ENCODE assay signal across 9 mouse cellular contexts in genomic region chr13:37459957-37460930, GRCm38 (mm10).
DNase-seq lines count a peak whose midpoint lies in the region; ATAC-seq lines count a peak whose summit lies in the region.
"Had no signal": no experiment of that assay in that cellular context is flagged by ENCODE, and none has a peak within 500 bp of the region (broad histone marks: within the 10 kb centered on the region; RNA-seq: fewer than 3 reads in every experiment).

No protein-coding gene starts in this region.

- H3K36me3 ChIP-seq in heart, embryonic 12.5 days: no peaks in the 10 kb centered on the region
- H3K36me3 ChIP-seq in stomach, embryonic 16.5 days (ENCODE audit: control insufficient read depth, insufficient read depth, low read length): no peaks in the 10 kb centered on the region

- H3K4me3 ChIP-seq in heart, embryonic 12.5 days: no peak overlapping the region
- no peak overlapping the region for H3K4me3 ChIP-seq in stomach, embryonic 16.5 days (replicated peaks; ENCODE audit: low read length)
- H3K4me3 ChIP-seq: myocyte had no signal

- DNase-seq in ovary, postnatal 14 days (ENCODE audit: low spot score): peak; percentile 69
- DNase-seq in ovary, adult 18-20 months (ENCODE audit: low spot score): no peak
- DNase-seq in kidney, postnatal 25 days: peak; percentile 90 to 94
- DNase-seq in left cerebral cortex, postnatal 36 days (ENCODE audit: low spot score in 2 of 2): no peak
- no peak for DNase-seq in layer of hippocampus, adult 8-10 months (ENCODE audit: low spot score in 2 of 2)
- no peak for DNase-seq in cerebellum, adult 9-10 months

- no peak for ATAC-seq in heart, embryonic 12.5 days (ENCODE audit: insufficient number of reproducible peaks, low FRiP score)
- ATAC-seq in stomach, embryonic 16.5 days (ENCODE audit: insufficient read depth, low FRiP score): no peak

- H3K9ac ChIP-seq in heart, embryonic 12.5 days: no peak overlapping the region
- no peak overlapping the region for H3K9ac ChIP-seq in stomach, embryonic 16.5 days (ENCODE audit: low read length)

- H3K4me1 ChIP-seq in heart, embryonic 12.5 days (replicated peaks): peaks cover 48% of the 10 kb centered on the region
- H3K4me1 ChIP-seq in stomach, embryonic 16.5 days (ENCODE audit: control insufficient read depth, insufficient read depth, low read length): peaks cover 27% of the 10 kb centered on the region

- H3K27me3 ChIP-seq in heart, embryonic 12.5 days (replicated peaks): no peaks in the 10 kb centered on the region
- H3K27me3 ChIP-seq in stomach, embryonic 16.5 days (ENCODE audit: control insufficient read depth, insufficient read depth, low read length): no peaks in the 10 kb centered on the region

- no peak overlapping the region for H3K4me2 ChIP-seq in heart, embryonic 12.5 days
- no peak overlapping the region for H3K4me2 ChIP-seq in stomach, embryonic 16.5 days (ENCODE audit: low read depth, low read length)

- no peaks in the 10 kb centered on the region for H3K9me3 ChIP-seq in heart, embryonic 12.5 days (replicated peaks)
- H3K9me3 ChIP-seq in stomach, embryonic 16.5 days (replicated peaks; ENCODE audit: control insufficient read depth, low read length): no peaks in the 10 kb centered on the region

- WGBS in heart, embryonic 12.5 days: 66% methylated on average over 28 of the region's 28 CpGs
- WGBS in stomach, embryonic 16.5 days: 62% methylated on average over 28 of the region's 28 CpGs

- peak overlapping the region; percentile 44; the same call in 1 of the 2 replicates for H3K27ac ChIP-seq in heart, embryonic 12.5 days (ENCODE audit: poor library complexity, severe bottlenecking)
- H3K27ac ChIP-seq in stomach, embryonic 16.5 days (ENCODE audit: low read length): peak overlapping the region; percentile 19

- intact Hi-C loops in left cerebral cortex, postnatal 36 days (cut with DNase I): no loop called here

Comparison
In these comparisons a context has a peak if more than half of its experiments do, and no peak if none do; other contexts are left out.
1. DNase-seq: peak in ovary, postnatal 14 days (single experiment) and kidney, postnatal 25 days (2 of 2); none in ovary, adult 18-20 months (single experiment), left cerebral cortex, postnatal 36 days (0 of 2), layer of hippocampus, adult 8-10 months (0 of 2) and cerebellum, adult 9-10 months (single experiment).